Mouse (Mus musculus): ENCODE measurements around the gene Ptpn22. TPM values are rescaled to one million over a fixed set of nuclear protein-coding genes. Genes with fewer than 3 reads are reported as not detected.
"Not testable (repeated sequence)": the region's sequence is repeated elsewhere in the genome, so short reads cannot be mapped to it uniquely, and the experiment has no call there.

The Ptpn22 gene
- total RNA-seq (2021): under 1 TPM; 0.89 to 0.92 TPM
- long read RNA-seq, experiment 1, partial matches to known transcripts: 1 of 1 reads
- long read RNA-seq, experiment 1, other reads (novel, unspliced or antisense): 0 of 1 reads
- long read RNA-seq, experiment 2: 0 reads

GRCm38 (mm10) chr3:103858881-103859801, at the start of gene Ptpn22:
Ptpn22 (plus strand) TSS chr3:103859795.
- DNase-seq (ENCODE audit: low spot score in 2 of 2): peak in 1 of 2 experiments; percentile 6
- intact Hi-C loops (cut with DNase I): no loop called here

- intact Hi-C loops (cut with DNase I): loop anchor here (1.0 kb wide), 1 partner anchor 18 kb away; the partner anchor contains the start of gene Hipk1
Measured at GRCm38 (mm10) chr3:103809799-103810150, 49.8 kb upstream of the Ptpn22 start.

GRCm38 (mm10) chr3:103810967-103811366, 48.6 kb upstream of the Ptpn22 start:
- intact Hi-C loops (cut with DNase I): no loop called here
- no peak for DNase-seq (ENCODE audit: low spot score in 2 of 2)

More at GRCm38 (mm10) chr3:103809799-103810150, 49.8 kb upstream of the Ptpn22 start:
- no peak for DNase-seq (ENCODE audit: low spot score in 2 of 2)

- no peak for DNase-seq (ENCODE audit: low spot score in 2 of 2)
- intact Hi-C loops (cut with DNase I): no loop called here
Measured at GRCm38 (mm10) chr3:103827548-103827947, 32.0 kb upstream of the Ptpn22 start.

- DNase-seq (ENCODE audit: low spot score in 2 of 2): no peak
- intact Hi-C loops (cut with DNase I): no loop called here
Measured at GRCm38 (mm10) chr3:103829036-103829435, 30.6 kb upstream of the Ptpn22 start.

GRCm38 (mm10) chr3:103830681-103831080, 28.9 kb upstream of the Ptpn22 start:
- intact Hi-C loops (cut with DNase I); DNase-seq (ENCODE audit: low spot score in 2 of 2): not testable (repeated sequence)

- intact Hi-C loops (cut with DNase I): no loop called here
- no peak for DNase-seq (ENCODE audit: low spot score in 2 of 2)
Measured at GRCm38 (mm10) chr3:103831146-103831545, 28.4 kb upstream of the Ptpn22 start.

GRCm38 (mm10) chr3:103832426-103832825, 27.2 kb upstream of the Ptpn22 start, which contains the start of gene Bcl2l15:
Bcl2l15 (plus strand) TSS chr3:103832601.
- no peak for DNase-seq (ENCODE audit: low spot score in 2 of 2)
- intact Hi-C loops (cut with DNase I): no loop called here

GRCm38 (mm10) chr3:103834001-103834400, 25.6 kb upstream of the Ptpn22 start:
- no peak for DNase-seq (ENCODE audit: low spot score in 2 of 2)
- intact Hi-C loops (cut with DNase I): no loop called here

GRCm38 (mm10) chr3:103835272-103835950, 24.2 kb upstream of the Ptpn22 start:
- intact Hi-C loops (cut with DNase I): no loop called here
- DNase-seq (ENCODE audit: low spot score in 2 of 2): no peak

GRCm38 (mm10) chr3:103835951-103836310, 23.7 kb upstream of the Ptpn22 start:
- intact Hi-C loops (cut with DNase I): no loop called here
- no peak for DNase-seq (ENCODE audit: low spot score in 2 of 2)

- DNase-seq (ENCODE audit: low spot score in 2 of 2): no peak
- intact Hi-C loops (cut with DNase I): no loop called here
Measured at GRCm38 (mm10) chr3:103836453-103836852, 23.1 kb upstream of the Ptpn22 start.

GRCm38 (mm10) chr3:103839711-103840110, 19.9 kb upstream of the Ptpn22 start:
- DNase-seq (ENCODE audit: low spot score in 2 of 2): no peak
- intact Hi-C loops (cut with DNase I): no loop called here

GRCm38 (mm10) chr3:103840195-103840594, 19.4 kb upstream of the Ptpn22 start:
- DNase-seq (ENCODE audit: low spot score in 2 of 2); intact Hi-C loops (cut with DNase I): not testable (repeated sequence)

- intact Hi-C loops (cut with DNase I): not testable (repeated sequence)
Measured at GRCm38 (mm10) chr3:103840946-103841345, 18.6 kb upstream of the Ptpn22 start.

GRCm38 (mm10) chr3:103850644-103851363, 8.8 kb upstream of the Ptpn22 start:
- no peak for DNase-seq (ENCODE audit: low spot score in 2 of 2)
- intact Hi-C loops (cut with DNase I): no loop called here

More at GRCm38 (mm10) chr3:103840946-103841345, 18.6 kb upstream of the Ptpn22 start:
- DNase-seq (ENCODE audit: low spot score in 2 of 2): not testable (repeated sequence)

GRCm38 (mm10) chr3:103851481-103851880, 8.1 kb upstream of the Ptpn22 start:
- intact Hi-C loops (cut with DNase I): no loop called here

GRCm38 (mm10) chr3:103851882-103852281, 7.7 kb upstream of the Ptpn22 start:
- no peak for DNase-seq (ENCODE audit: low spot score in 2 of 2)
- intact Hi-C loops (cut with DNase I): no loop called here

More at GRCm38 (mm10) chr3:103851481-103851880, 8.1 kb upstream of the Ptpn22 start:
- DNase-seq (ENCODE audit: low spot score in 2 of 2): no peak

GRCm38 (mm10) chr3:103852565-103853299, 6.9 kb upstream of the Ptpn22 start:
- intact Hi-C loops (cut with DNase I): no loop called here

More at GRCm38 (mm10) chr3:103852565-103853299, 6.9 kb upstream of the Ptpn22 start:
- DNase-seq (ENCODE audit: low spot score in 2 of 2): peak; percentile 59 to 63
